Mouse (Mus musculus): ENCODE data around the gene Rbpj. TPM values are rescaled to one million over a fixed set of nuclear protein-coding genes. Genes with fewer than 3 reads are reported as not detected.

Gene Rbpj
- 4.2 and 6.0 TPM in 2 replicates for polyA plus RNA-seq (2012; rRNA removed)

DNA sequence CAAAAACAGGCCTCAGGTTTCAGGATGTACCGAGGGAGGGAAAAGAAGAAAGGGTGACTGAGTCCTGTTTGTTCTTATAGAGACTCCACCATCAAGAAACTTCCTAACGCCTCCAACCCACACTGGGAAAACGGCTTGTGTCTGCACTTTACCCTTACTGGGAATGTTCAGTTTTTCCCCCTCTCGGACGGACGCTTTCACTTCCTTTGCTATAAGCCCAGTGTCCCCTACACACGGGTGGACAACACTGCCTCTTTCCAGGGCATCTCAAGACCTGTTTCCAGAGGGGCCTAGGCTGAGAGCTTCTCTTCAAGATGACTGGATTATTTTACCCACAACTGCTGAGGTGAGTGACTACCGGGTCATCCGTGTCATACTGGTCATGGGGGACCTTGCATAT lies at the start of gene Rbpj:
TSS of gene Rbpj (plus strand) at position 270 of the 400 bp plus-strand sequence.
- Histone ChIP-seq H3K27ac (ENCODE audit: control insufficient read depth, insufficient read depth, low read depth, low read length) (no peak within 1 kb of the TSS), H3K4me1 (ENCODE audit: control insufficient read depth, insufficient read depth, low read length) (peaks cover 11% of the 10 kb centered on the region; the same call in 1 of the 2 replicates), H3K27me3 (ENCODE audit: control insufficient read depth, insufficient read depth, low read length) (no peaks in the 10 kb centered on the region), H3K36me3 (ENCODE audit: control insufficient read depth, insufficient read depth, low read length) (no peaks in the 10 kb centered on the region), H3K4me3 (ENCODE audit: control insufficient read depth, low read depth, low read length) (no peak within 1 kb of the TSS)
- TF ChIP-seq CTCF (IDR thresholded peaks at IDR 0.05; ENCODE audit: control insufficient read depth, insufficient read depth, insufficient replicate concordance, low read depth, low read length): no peak

DNA sequence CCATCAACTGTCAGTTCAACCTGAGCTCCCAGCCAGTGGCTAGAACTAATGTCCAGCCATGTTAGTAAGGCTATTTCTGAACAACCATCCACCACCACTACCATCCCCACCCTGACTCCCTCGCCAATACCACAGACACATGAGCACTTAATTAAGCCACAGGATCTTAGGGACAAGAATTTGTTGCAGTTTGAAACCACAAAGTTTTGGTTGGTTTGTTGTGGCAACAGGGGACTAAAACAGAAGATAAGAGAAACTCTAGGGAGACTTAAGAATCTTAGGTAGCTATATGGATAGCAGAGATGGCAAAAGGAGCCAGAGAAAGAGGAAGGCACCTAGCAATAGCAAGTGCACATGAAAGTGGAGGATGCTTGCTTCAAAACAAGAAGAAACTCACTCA lies 45.2 kb upstream of the Rbpj start:
- no peaks in the 10 kb centered on the region for H3K27me3 ChIP-seq (ENCODE audit: control insufficient read depth, insufficient read depth, low read length)
- H3K4me3 ChIP-seq (ENCODE audit: control insufficient read depth, low read depth, low read length): no peak overlapping the region

DNA sequence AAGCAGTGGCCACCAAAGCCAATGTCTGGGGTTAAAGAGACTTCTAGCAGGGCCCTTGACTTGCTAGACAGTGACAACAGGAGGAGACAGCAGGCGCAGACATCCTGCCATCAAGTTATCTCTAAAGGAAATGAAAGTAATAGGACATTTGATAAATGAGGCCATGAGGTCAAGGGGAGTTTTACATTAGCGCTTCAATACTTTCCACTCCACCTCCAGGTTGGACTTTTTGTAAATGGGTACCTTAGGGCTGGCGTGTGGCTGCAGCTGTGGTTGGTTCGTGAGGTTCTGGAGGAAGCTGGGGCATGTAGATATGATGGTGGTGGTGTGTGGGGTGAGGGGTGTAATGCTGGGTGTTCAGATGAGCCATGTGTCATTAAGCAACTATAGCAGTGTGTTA lies 44.7 kb upstream of the Rbpj start:
- Histone ChIP-seq H3K27ac (ENCODE audit: control insufficient read depth, insufficient read depth, low read depth, low read length) (no peak overlapping the region), H3K27me3 (ENCODE audit: control insufficient read depth, insufficient read depth, low read length) (no peaks in the 10 kb centered on the region), H3K4me3 (ENCODE audit: control insufficient read depth, low read depth, low read length) (no peak overlapping the region), H3K36me3 (ENCODE audit: control insufficient read depth, insufficient read depth, low read length) (no peaks in the 10 kb centered on the region), H3K4me1 (ENCODE audit: control insufficient read depth, insufficient read depth, low read length) (no peaks in the 10 kb centered on the region)
- TF ChIP-seq CTCF (IDR thresholded peaks at IDR 0.05; ENCODE audit: control insufficient read depth, insufficient read depth, insufficient replicate concordance, low read depth, low read length) (no peak), POLR2A (IDR thresholded peaks at IDR 0.05; ENCODE audit: control insufficient read depth, low read depth, low read length) (no peak)

More for the DNA sequence above, 45.2 kb upstream of the Rbpj start:
- Histone ChIP-seq H3K4me1 (ENCODE audit: control insufficient read depth, insufficient read depth, low read length) (no peaks in the 10 kb centered on the region), H3K27ac (ENCODE audit: control insufficient read depth, insufficient read depth, low read depth, low read length) (no peak overlapping the region), H3K36me3 (ENCODE audit: control insufficient read depth, insufficient read depth, low read length) (no peaks in the 10 kb centered on the region)
- TF ChIP-seq POLR2A (IDR thresholded peaks at IDR 0.05; ENCODE audit: control insufficient read depth, low read depth, low read length) (no peak), CTCF (IDR thresholded peaks at IDR 0.05; ENCODE audit: control insufficient read depth, insufficient read depth, insufficient replicate concordance, low read depth, low read length) (no peak)

DNA sequence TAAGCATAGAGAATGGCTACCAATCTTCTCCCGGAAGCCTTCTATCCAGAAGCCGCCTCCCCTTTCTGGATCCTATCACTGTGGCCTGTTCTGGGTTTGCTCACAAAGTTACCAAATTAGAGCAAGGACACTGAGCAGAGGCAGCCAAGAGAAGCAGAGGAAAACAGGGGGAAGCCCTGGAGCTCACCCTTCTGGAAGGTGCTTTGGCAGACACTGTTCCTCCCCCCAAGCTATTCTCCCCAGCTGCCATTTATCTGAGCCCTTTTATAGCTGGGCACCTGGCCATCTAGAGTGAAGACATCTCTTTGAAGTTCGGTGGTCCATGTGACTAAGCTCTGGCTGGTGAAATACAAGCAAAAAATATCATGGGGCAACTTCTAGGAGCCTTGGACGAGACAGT lies 38.5 kb upstream of the Rbpj start:
- TF ChIP-seq CTCF (IDR thresholded peaks at IDR 0.05; ENCODE audit: control insufficient read depth, insufficient read depth, insufficient replicate concordance, low read depth, low read length) (no peak), POLR2A (IDR thresholded peaks at IDR 0.05; ENCODE audit: control insufficient read depth, low read depth, low read length) (no peak)
- Histone ChIP-seq H3K27me3 (ENCODE audit: control insufficient read depth, insufficient read depth, low read length) (no peaks in the 10 kb centered on the region), H3K4me1 (ENCODE audit: control insufficient read depth, insufficient read depth, low read length) (no peaks in the 10 kb centered on the region), H3K27ac (ENCODE audit: control insufficient read depth, insufficient read depth, low read depth, low read length) (no peak overlapping the region), H3K4me3 (ENCODE audit: control insufficient read depth, low read depth, low read length) (no peak overlapping the region), H3K36me3 (ENCODE audit: control insufficient read depth, insufficient read depth, low read length) (no peaks in the 10 kb centered on the region)

DNA sequence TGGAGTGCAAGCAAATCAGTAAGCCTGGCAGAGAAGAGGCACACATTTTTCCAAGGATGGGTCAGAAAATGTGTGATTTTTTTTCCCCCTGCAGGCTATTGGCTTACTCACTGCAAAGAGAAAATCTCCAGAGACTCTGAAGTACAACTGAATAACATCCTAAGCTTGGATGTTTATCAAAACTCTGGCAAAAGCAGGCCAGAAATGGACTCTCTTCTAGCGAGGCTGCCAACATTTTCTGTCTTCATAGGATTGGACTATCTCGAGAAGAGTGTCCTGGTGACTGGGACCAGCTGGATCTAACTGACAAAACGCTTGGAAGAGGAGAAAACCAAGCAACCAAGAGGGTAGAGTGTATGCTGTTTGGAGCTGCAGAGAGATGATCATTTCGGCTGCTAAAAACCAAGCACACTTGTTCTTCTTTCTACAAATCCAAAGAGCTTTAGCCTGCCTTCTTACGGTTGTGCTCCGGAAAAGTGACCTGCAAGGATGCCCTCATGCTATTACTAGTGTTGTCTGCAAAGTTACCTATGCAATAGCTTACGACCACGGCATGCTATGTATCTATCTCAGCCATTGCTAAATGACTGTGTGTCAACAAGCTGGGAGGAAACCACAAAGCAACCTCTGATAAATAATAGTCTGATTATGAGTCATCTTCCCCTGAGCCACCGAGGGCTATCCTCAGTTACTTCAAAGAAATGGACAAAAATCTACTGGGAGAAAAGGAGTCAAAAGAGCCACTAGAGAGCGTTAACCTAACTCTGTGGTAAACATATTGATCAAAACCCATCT lies 36.1 kb upstream of the Rbpj start:
- Histone ChIP-seq H3K27me3 (ENCODE audit: control insufficient read depth, insufficient read depth, low read length) (no peaks in the 10 kb centered on the region), H3K4me3 (ENCODE audit: control insufficient read depth, low read depth, low read length) (no peak overlapping the region), H3K4me1 (ENCODE audit: control insufficient read depth, insufficient read depth, low read length) (no peaks in the 10 kb centered on the region), H3K36me3 (ENCODE audit: control insufficient read depth, insufficient read depth, low read length) (no peaks in the 10 kb centered on the region), H3K27ac (ENCODE audit: control insufficient read depth, insufficient read depth, low read depth, low read length) (no peak overlapping the region)
- TF ChIP-seq CTCF (IDR thresholded peaks at IDR 0.05; ENCODE audit: control insufficient read depth, insufficient read depth, insufficient replicate concordance, low read depth, low read length) (no peak), POLR2A (IDR thresholded peaks at IDR 0.05; ENCODE audit: control insufficient read depth, low read depth, low read length) (no peak)

DNA sequence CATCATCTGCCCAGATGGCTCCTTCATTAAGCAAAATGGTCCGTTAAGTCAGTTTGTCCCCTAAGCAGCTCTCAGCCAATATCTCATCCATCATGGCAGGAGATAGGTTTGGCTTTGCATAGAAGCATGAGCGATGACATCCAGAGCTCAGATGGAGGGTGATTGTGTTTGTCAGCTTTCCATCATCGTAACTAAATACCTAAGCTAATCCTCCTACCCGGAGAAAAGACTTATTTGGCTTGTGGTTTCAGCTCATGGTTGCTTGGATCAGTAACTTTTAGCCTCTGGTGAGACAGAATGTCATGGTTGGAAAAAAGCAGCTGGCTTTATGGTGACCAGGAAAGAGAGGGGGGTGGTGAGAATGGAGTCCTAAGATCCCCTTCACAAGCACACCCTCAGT lies 33.5 kb upstream of the Rbpj start:
- no peak overlapping the region for H3K4me3 ChIP-seq (ENCODE audit: control insufficient read depth, low read depth, low read length)
- H3K36me3 ChIP-seq (ENCODE audit: control insufficient read depth, insufficient read depth, low read length): no peaks in the 10 kb centered on the region
- H3K27me3 ChIP-seq (ENCODE audit: control insufficient read depth, insufficient read depth, low read length): no peaks in the 10 kb centered on the region
- H3K4me1 ChIP-seq (ENCODE audit: control insufficient read depth, insufficient read depth, low read length): no peaks in the 10 kb centered on the region
- no peak overlapping the region for H3K27ac ChIP-seq (ENCODE audit: control insufficient read depth, insufficient read depth, low read depth, low read length)
- TF ChIP-seq CTCF (IDR thresholded peaks at IDR 0.05; ENCODE audit: control insufficient read depth, insufficient read depth, insufficient replicate concordance, low read depth, low read length) (no peak), POLR2A (IDR thresholded peaks at IDR 0.05; ENCODE audit: control insufficient read depth, low read depth, low read length) (no peak)

DNA sequence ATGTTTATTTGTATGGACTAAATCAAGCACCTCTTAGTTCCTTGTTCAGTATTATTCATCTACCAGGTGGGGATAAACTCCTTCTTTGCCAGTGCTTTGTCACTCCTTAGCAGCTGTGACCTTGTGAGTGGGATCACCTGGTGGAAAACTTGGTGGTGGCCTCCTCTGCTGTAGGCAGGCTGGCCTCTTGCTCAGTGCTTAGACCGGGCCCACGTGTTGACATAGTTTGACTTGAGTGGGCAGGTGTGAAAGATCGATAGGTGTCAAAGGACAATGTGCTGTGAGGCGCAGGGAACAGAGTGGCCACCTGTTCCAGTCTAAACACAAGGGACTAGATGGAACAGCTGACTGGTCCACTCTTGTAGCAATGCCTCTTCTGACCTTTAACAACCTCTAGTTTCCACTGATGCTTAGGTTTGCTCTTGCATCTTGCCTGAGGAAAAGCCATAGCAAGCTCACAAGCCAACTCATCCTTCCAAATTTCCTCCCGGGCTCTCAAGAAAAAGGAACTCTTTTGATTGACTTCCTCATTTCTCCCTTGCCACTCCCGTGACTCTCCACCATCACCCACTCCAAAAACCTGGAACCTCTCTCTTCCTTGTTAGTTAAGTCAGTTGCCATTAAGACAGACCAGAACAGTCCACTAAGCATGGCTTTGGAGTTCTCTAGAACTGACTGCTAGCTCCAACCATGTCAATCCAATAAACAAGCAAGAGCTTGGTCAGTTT lies 28.9 kb upstream of the Rbpj start:
- H3K27me3 ChIP-seq (ENCODE audit: control insufficient read depth, insufficient read depth, low read length): no peaks in the 10 kb centered on the region
- H3K27ac ChIP-seq (ENCODE audit: control insufficient read depth, insufficient read depth, low read depth, low read length): no peak overlapping the region
- H3K4me1 ChIP-seq (ENCODE audit: control insufficient read depth, insufficient read depth, low read length): no peaks in the 10 kb centered on the region
- TF ChIP-seq CTCF (IDR thresholded peaks at IDR 0.05; ENCODE audit: control insufficient read depth, insufficient read depth, insufficient replicate concordance, low read depth, low read length) (no peak), POLR2A (IDR thresholded peaks at IDR 0.05; ENCODE audit: control insufficient read depth, low read depth, low read length) (no peak)
- no peak overlapping the region for H3K4me3 ChIP-seq (ENCODE audit: control insufficient read depth, low read depth, low read length)
- no peaks in the 10 kb centered on the region for H3K36me3 ChIP-seq (ENCODE audit: control insufficient read depth, insufficient read depth, low read length)
